Mouse (Mus musculus): Measurements from ENCODE around the gene Pstk.

DNA sequence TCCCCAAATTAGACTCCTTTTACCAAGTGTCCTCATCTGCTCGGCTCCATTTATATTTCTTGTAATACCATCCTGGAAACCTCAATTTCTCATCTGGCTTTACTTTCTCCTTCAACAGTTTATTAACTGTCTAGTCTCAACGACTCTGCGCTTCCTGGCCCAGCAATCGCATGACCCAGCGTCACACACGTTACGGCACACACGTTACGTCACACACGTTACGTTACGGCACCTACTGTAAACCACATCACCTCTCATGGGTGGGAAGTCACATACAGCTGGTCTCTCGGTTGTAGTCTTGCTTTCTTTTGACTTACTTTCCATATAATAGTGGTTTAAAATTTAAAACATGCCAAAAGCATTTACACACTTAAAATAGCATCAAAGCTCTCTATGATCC lies 14.8 kb upstream of the Pstk start:
- TF ChIP-seq CTCF (IDR thresholded peaks at IDR 0.05; ENCODE audit: borderline replicate concordance, insufficient read depth, low read depth, low read length) (no peak), POLR2A (IDR thresholded peaks at IDR 0.05; ENCODE audit: borderline replicate concordance, insufficient read depth, low read length) (no peak)
